In the genomic region with DNA sequence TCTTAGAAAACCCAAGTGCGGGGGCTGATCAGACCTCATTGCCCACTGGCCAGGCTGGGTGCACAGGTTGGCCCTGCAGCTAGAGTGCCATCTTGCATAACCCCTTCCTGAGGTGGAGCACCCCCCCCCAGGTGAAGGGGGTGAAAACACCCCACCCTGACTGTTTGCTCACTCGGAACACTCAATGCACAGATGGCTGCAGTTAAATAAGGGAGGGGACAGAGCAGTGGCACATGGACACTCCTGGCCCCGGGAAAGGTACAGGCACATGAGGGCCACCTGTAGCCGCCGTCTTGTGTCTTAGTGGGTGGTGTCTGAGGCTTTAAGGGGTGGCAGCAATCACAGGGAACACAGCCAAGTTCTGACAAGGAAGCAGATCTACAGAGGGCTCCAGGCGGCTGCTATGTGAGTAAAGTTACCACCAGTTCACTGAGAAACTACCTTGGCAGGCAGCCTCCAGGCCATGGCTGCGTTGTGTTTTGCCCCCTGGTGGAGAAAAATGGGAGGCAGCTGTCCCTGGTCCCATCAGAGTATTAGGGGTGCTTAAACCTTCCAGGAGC, we compare ENCODE assay signal across 8 mouse cellular contexts. TPM values are rescaled to one million over a fixed set of nuclear protein-coding genes. Genes with fewer than 3 reads are reported as not detected.
DNase-seq lines count a peak whose midpoint lies in the region; ATAC-seq and TF ChIP-seq lines count a peak whose summit lies in the region.

No protein-coding gene starts in this region.

- TF ChIP-seq CTCF in liver, adult 2 months (IDR thresholded peaks at IDR 0.05; ENCODE audit: low read depth, low read length): peak; percentile 78
- peak; percentile 56; the same call in 1 of the 2 replicates for TF ChIP-seq CTCF in olfactory bulb, adult 2 months (IDR thresholded peaks at IDR 0.05; ENCODE audit: insufficient read depth, low read depth, low read length)

- H3K36me3 ChIP-seq in intestine, embryonic 16.5 days (ENCODE audit: control insufficient read depth, insufficient read depth, low read length): peaks cover 1% of the 10 kb centered on the region
- no peaks in the 10 kb centered on the region for H3K36me3 ChIP-seq in liver, adult 2 months (ENCODE audit: control insufficient read depth, insufficient read depth, low read length)

- H3K4me3 ChIP-seq in intestine, embryonic 16.5 days (ENCODE audit: low read length): no peak overlapping the region
- H3K4me3 ChIP-seq in liver, adult 2 months (ENCODE audit: insufficient read depth, low read depth, low read length): no peak overlapping the region
- no peak overlapping the region for H3K4me3 ChIP-seq in olfactory bulb, adult 2 months (ENCODE audit: insufficient read depth, low read depth, low read length)

- peak; percentile 84 for ATAC-seq in intestine, embryonic 16.5 days

- no peaks in the 10 kb centered on the region for H3K27me3 ChIP-seq in intestine, embryonic 16.5 days (replicated peaks; ENCODE audit: control insufficient read depth, insufficient read depth, low read length)
- H3K27me3 ChIP-seq in liver, adult 2 months (ENCODE audit: control insufficient read depth, insufficient read depth, low read length): no peaks in the 10 kb centered on the region

- H3K79me2 ChIP-seq in liver, adult 2 months (ENCODE audit: control insufficient read depth, insufficient read depth, low read length): no peaks in the 10 kb centered on the region

- H3K9me3 ChIP-seq in intestine, embryonic 16.5 days (ENCODE audit: control insufficient read depth, low read length): peaks cover 2% of the 10 kb centered on the region

- TF ChIP-seq POLR2A in liver, adult 2 months (IDR thresholded peaks at IDR 0.05; ENCODE audit: extremely low read depth, insufficient read depth, low read length): no peak
- no peak for TF ChIP-seq POLR2A in olfactory bulb, adult 2 months (IDR thresholded peaks at IDR 0.05; ENCODE audit: insufficient read depth, low read depth, low read length)

- peaks cover 44% of the 10 kb centered on the region for H3K4me1 ChIP-seq in intestine, embryonic 16.5 days (ENCODE audit: control insufficient read depth, insufficient read depth, low read length)
- H3K4me1 ChIP-seq in liver, adult 2 months (ENCODE audit: control insufficient read depth, insufficient read depth, low read length): no peaks in the 10 kb centered on the region
- peaks cover 68% of the 10 kb centered on the region for H3K4me1 ChIP-seq in olfactory bulb, adult 2 months (ENCODE audit: control insufficient read depth, insufficient read depth, low read length)

- no peak overlapping the region for H3K4me2 ChIP-seq in intestine, embryonic 16.5 days (ENCODE audit: low read depth, low read length)

- H3K9ac ChIP-seq in intestine, embryonic 16.5 days (ENCODE audit: low read depth, low read length): no peak overlapping the region
- H3K9ac ChIP-seq in liver, adult 2 months (ENCODE audit: low read depth, low read length): no peak overlapping the region

- peak overlapping the region; percentile 46 for H3K27ac ChIP-seq in intestine, embryonic 16.5 days (ENCODE audit: low read length)
- H3K27ac ChIP-seq in liver, adult 2 months (replicated peaks; ENCODE audit: insufficient read depth, low read depth, low read length): no peak overlapping the region
- peak overlapping the region; percentile 16; the same call in 1 of the 2 replicates for H3K27ac ChIP-seq in olfactory bulb, adult 2 months (ENCODE audit: insufficient read depth, low read depth, low read length)

- DNase-seq in 3T3-L1 (ENCODE audit: low read depth, low spot score): peak; percentile 89
- peak; percentile 62 for DNase-seq in ES-CJ7 (ENCODE audit: low read depth, low spot score)
- peak; percentile 48 for DNase-seq in cerebellum, adult 9-11 months
- DNase-seq in frontal cortex, postnatal 10 days (ENCODE audit: low spot score in 2 of 2): peak; percentile 57 to 59
- DNase-seq in liver, adult 2 months (ENCODE audit: extremely low read depth, low read depth, low spot score): no peak
- peak; percentile 83 for DNase-seq in urinary bladder, postnatal 14 days (ENCODE audit: low spot score)

- 35% methylated on average over 7 of the region's 7 CpGs for WGBS in intestine, embryonic 16.5 days
- 66% methylated on average over 7 of the region's 7 CpGs for WGBS in liver, adult 2 months
- WGBS in olfactory bulb, adult 2 months: 19% methylated on average over 7 of the region's 7 CpGs

RNA-seq across cellular contexts. Expression of a gene that starts 14.9 kb away (rescaled TPM):
- 17.0 and 24.3 TPM in 2 replicates for polyA plus RNA-seq in intestine, embryonic 16.5 days (2015; fragmentation: Nextera tagmentation; extraction: Ambion mirVana)
- total RNA-seq in liver, adult 2 months (2014; rRNA removed): 1.9 and 2.7 TPM in 2 replicates
- 7.1 and 8.6 TPM in 2 replicates for polyA plus RNA-seq in liver, adult 2 months (2012; rRNA removed)
- not detected in 2 replicates for polyA plus RNA-seq in olfactory bulb, adult 2 months (2012; ENCODE audit: insufficient read depth, insufficient read length, low replicate concordance, missing spikeins)

RNA-seq across cellular contexts. Expression of a gene that starts 38.5 kb away (rescaled TPM):
- 16.7 and 18.2 TPM in 2 replicates for polyA plus RNA-seq in intestine, embryonic 16.5 days (2015; fragmentation: Nextera tagmentation; extraction: Ambion mirVana)
- 2.3 and 2.4 TPM in 2 replicates for total RNA-seq in liver, adult 2 months (2014; rRNA removed)
- 3.8 and 5.5 TPM in 2 replicates for polyA plus RNA-seq in liver, adult 2 months (2012; rRNA removed)
- not detected in 2 replicates for polyA plus RNA-seq in olfactory bulb, adult 2 months (2012; ENCODE audit: insufficient read depth, insufficient read length, low replicate concordance, missing spikeins)

RNA-seq across cellular contexts. Expression of a gene that starts 41.1 kb away (rescaled TPM):
- polyA plus RNA-seq in intestine, embryonic 16.5 days (2015; fragmentation: Nextera tagmentation; extraction: Ambion mirVana): 19.0 and 20.0 TPM in 2 replicates
- 5.5 and 6.1 TPM in 2 replicates for total RNA-seq in liver, adult 2 months (2014; rRNA removed)
- 13.3 and 14.4 TPM in 2 replicates for polyA plus RNA-seq in liver, adult 2 months (2012; rRNA removed)
- not detected in 2 replicates for polyA plus RNA-seq in olfactory bulb, adult 2 months (2012; ENCODE audit: insufficient read depth, insufficient read length, low replicate concordance, missing spikeins)

RNA-seq across cellular contexts. Expression of a gene that starts 56.6 kb away (rescaled TPM):
- polyA plus RNA-seq in intestine, embryonic 16.5 days (2015; fragmentation: Nextera tagmentation; extraction: Ambion mirVana): 11.9 and 13.4 TPM in 2 replicates
- 4.2 and 5.5 TPM in 2 replicates for total RNA-seq in liver, adult 2 months (2014; rRNA removed)
- polyA plus RNA-seq in liver, adult 2 months (2012; rRNA removed): 9.2 and 9.5 TPM in 2 replicates
- not detected in 2 replicates for polyA plus RNA-seq in olfactory bulb, adult 2 months (2012; ENCODE audit: insufficient read depth, insufficient read length, low replicate concordance, missing spikeins)
